Mouse (Mus musculus) granulocyte monocyte progenitor cell, adult 5-6 weeks (primary cell): ENCODE data around the gene Snapc2. TPM values are rescaled to one million over a fixed set of nuclear protein-coding genes. Genes with fewer than 3 reads are reported as not detected.

Experiments used
- ATAC-seq: replicated peaks from 2 replicates; pipeline ENCODE4 v1.8.0; 2016; ENCODE audit warnings: mild to moderate bottlenecking, moderate TSS enrichment, inconsistent platforms; ENCODE audit not compliant: poor library complexity, severe bottlenecking
- total RNA-seq, 2 experiments: library from RNA; stranded (forward) in 1 of 2; stranded (reverse) in 1 of 2; fragments of 200-712, 200-1000 nt in 1 of 2; fragments of >200 nt in 1 of 2; fragmentation: Nextera tagmentation in 1 of 2; gene quantifications; 2 replicates each; pipeline ENCODE4 v1.2.3; 2014 to 2017

The Snapc2 gene
- total RNA-seq (2014; fragmentation: Nextera tagmentation) (14.4 and 14.5 TPM in 2 replicates), total RNA-seq (2017) (12.5 and 14.5 TPM in 2 replicates)

GRCm38 (mm10) chr8:4252934-4253841, at the start of gene Snapc2:
Gene Snapc2 (plus strand): TSS chr8:4253080.
- peak; percentile 81 for ATAC-seq

- ATAC-seq: no peak
These were observed 47.4 kb upstream of the Snapc2 start for GRCm38 (mm10) chr8:4205246-4206123.

- no peak for ATAC-seq
These were observed 46.5 kb upstream of the Snapc2 start for GRCm38 (mm10) chr8:4206182-4207015.

- ATAC-seq: no peak
These were observed 45.9 kb upstream of the Snapc2 start for GRCm38 (mm10) chr8:4207016-4207350.

GRCm38 (mm10) chr8:4211097-4211496, 41.8 kb upstream of the Snapc2 start:
- ATAC-seq: no peak

GRCm38 (mm10) chr8:4212809-4213209, 40.1 kb upstream of the Snapc2 start:
- 0 out of 2 replicates have a peak, but pooled peaks have one; percentile 10 for ATAC-seq

- peak; percentile 37 for ATAC-seq
These were observed 39.5 kb upstream of the Snapc2 start for GRCm38 (mm10) chr8:4213210-4214005.

GRCm38 (mm10) chr8:4214006-4214980, 38.6 kb upstream of the Snapc2 start:
- ATAC-seq: peak; percentile 77

- ATAC-seq: no peak
These were observed 36.6 kb upstream of the Snapc2 start for GRCm38 (mm10) chr8:4216296-4216695.

- no peak; the same call in 1 of the 2 replicates for ATAC-seq
These were observed 35.9 kb upstream of the Snapc2 start, which contains the start of gene Prr36 for GRCm38 (mm10) chr8:4216791-4217621. Gene Prr36 (minus strand): TSS chr8:4217459.

GRCm38 (mm10) chr8:4219617-4220016, 33.3 kb upstream of the Snapc2 start:
- no peak for ATAC-seq

GRCm38 (mm10) chr8:4222059-4222458, 30.8 kb upstream of the Snapc2 start:
- no peak for ATAC-seq

GRCm38 (mm10) chr8:4226323-4226722, 26.6 kb upstream of the Snapc2 start:
- ATAC-seq: peak; percentile 46

GRCm38 (mm10) chr8:4226739-4227347, 26.0 kb upstream of the Snapc2 start, which contains the start of gene Lrrc8e:
Gene Lrrc8e (plus strand): TSS chr8:4226827.
- ATAC-seq: peak; percentile 72

- ATAC-seq: no peak
These were observed 25.0 kb upstream of the Snapc2 start for GRCm38 (mm10) chr8:4227919-4228318.

- ATAC-seq: no peak
These were observed 23.1 kb upstream of the Snapc2 start for GRCm38 (mm10) chr8:4229784-4230183.
